Mouse (Mus musculus): Measurements from ENCODE around the gene Ccdc151. TPM values are rescaled to one million over a fixed set of nuclear protein-coding genes. Genes with fewer than 3 reads are reported as not detected.

Gene Ccdc151
- 7.7 and 7.9 TPM in 2 replicates for polyA plus RNA-seq (2012; rRNA removed)

GRCm38 (mm10) chr9:22002194-22003162, at the start of gene Ccdc151, which contains the start of gene Prkcsh:
Gene Ccdc151 (minus strand): TSS chr9:22002634.
Gene Prkcsh (plus strand): TSS chr9:22002806.
- TF ChIP-seq POLR2A (IDR thresholded peaks at IDR 0.05; ENCODE audit: extremely low read depth, insufficient read depth, low read length) = peak; percentile 93
- no peak for TF ChIP-seq CTCF (IDR thresholded peaks at IDR 0.05; ENCODE audit: extremely low read depth, insufficient read depth, low read length)
- peaks cover 6% of the 10 kb centered on the region for H3K4me1 ChIP-seq (ENCODE audit: control insufficient read depth, insufficient read depth, low read length)
- no peak within 1 kb of the TSS for H3K27ac ChIP-seq (ENCODE audit: insufficient read depth, low read length)
- peak within 1 kb of the TSS; percentile 61 for H3K4me3 ChIP-seq (ENCODE audit: insufficient read depth, low read length)

- TF ChIP-seq POLR2A (IDR thresholded peaks at IDR 0.05; ENCODE audit: extremely low read depth, insufficient read depth, low read length) (peak; percentile 90), CTCF (IDR thresholded peaks at IDR 0.05; ENCODE audit: extremely low read depth, insufficient read depth, low read length) (no peak)
- Histone ChIP-seq H3K4me3 (ENCODE audit: insufficient read depth, low read length) (peak within 1 kb of the TSS; percentile 84), H3K27ac (ENCODE audit: insufficient read depth, low read length) (peak within 1 kb of the TSS; percentile 88), H3K4me1 (ENCODE audit: control insufficient read depth, insufficient read depth, low read length) (peaks cover 7% of the 10 kb centered on the region; the same call in 1 of the 2 replicates)
Measured at GRCm38 (mm10) chr9:22051958-22052254, 49.5 kb upstream of the Ccdc151 start, which contains the start of gene Elavl3. Gene Elavl3 (minus strand): TSS chr9:22052023.

GRCm38 (mm10) chr9:22051161-22051957, 48.9 kb upstream of the Ccdc151 start:
- Histone ChIP-seq H3K4me1 (ENCODE audit: control insufficient read depth, insufficient read depth, low read length) (peaks cover 7% of the 10 kb centered on the region; the same call in 1 of the 2 replicates), H3K27ac (ENCODE audit: insufficient read depth, low read length) (peak overlapping the region; percentile 88), H3K4me3 (ENCODE audit: insufficient read depth, low read length) (peak overlapping the region; percentile 84)
- TF ChIP-seq POLR2A (IDR thresholded peaks at IDR 0.05; ENCODE audit: extremely low read depth, insufficient read depth, low read length) = no peak
- TF ChIP-seq CTCF (IDR thresholded peaks at IDR 0.05; ENCODE audit: extremely low read depth, insufficient read depth, low read length) = no peak

GRCm38 (mm10) chr9:22050351-22050889, 48.0 kb upstream of the Ccdc151 start:
- no peak overlapping the region for H3K27ac ChIP-seq (ENCODE audit: insufficient read depth, low read length)
- peaks cover 7% of the 10 kb centered on the region; the same call in 1 of the 2 replicates for H3K4me1 ChIP-seq (ENCODE audit: control insufficient read depth, insufficient read depth, low read length)
- peak overlapping the region; percentile 84 for H3K4me3 ChIP-seq (ENCODE audit: insufficient read depth, low read length)
- TF ChIP-seq POLR2A (IDR thresholded peaks at IDR 0.05; ENCODE audit: extremely low read depth, insufficient read depth, low read length) = no peak
- TF ChIP-seq CTCF (IDR thresholded peaks at IDR 0.05; ENCODE audit: extremely low read depth, insufficient read depth, low read length) = no peak

GRCm38 (mm10) chr9:22049721-22050270, 47.4 kb upstream of the Ccdc151 start:
- TF ChIP-seq CTCF (IDR thresholded peaks at IDR 0.05; ENCODE audit: extremely low read depth, insufficient read depth, low read length) (no peak), POLR2A (IDR thresholded peaks at IDR 0.05; ENCODE audit: extremely low read depth, insufficient read depth, low read length) (no peak)
- Histone ChIP-seq H3K4me3 (ENCODE audit: insufficient read depth, low read length) (peak overlapping the region; percentile 84), H3K4me1 (ENCODE audit: control insufficient read depth, insufficient read depth, low read length) (peaks cover 7% of the 10 kb centered on the region; the same call in 1 of the 2 replicates), H3K27ac (ENCODE audit: insufficient read depth, low read length) (no peak overlapping the region)

GRCm38 (mm10) chr9:22049315-22049714, 46.9 kb upstream of the Ccdc151 start:
- Histone ChIP-seq H3K27ac (ENCODE audit: insufficient read depth, low read length) (no peak overlapping the region), H3K4me3 (ENCODE audit: insufficient read depth, low read length) (peak overlapping the region; percentile 84; the same call in 1 of the 2 replicates), H3K4me1 (ENCODE audit: control insufficient read depth, insufficient read depth, low read length) (peaks cover 7% of the 10 kb centered on the region; the same call in 1 of the 2 replicates)
- TF ChIP-seq POLR2A (IDR thresholded peaks at IDR 0.05; ENCODE audit: extremely low read depth, insufficient read depth, low read length) = no peak
- TF ChIP-seq CTCF (IDR thresholded peaks at IDR 0.05; ENCODE audit: extremely low read depth, insufficient read depth, low read length) = no peak

GRCm38 (mm10) chr9:22047329-22047728, 44.9 kb upstream of the Ccdc151 start:
- TF ChIP-seq CTCF (IDR thresholded peaks at IDR 0.05; ENCODE audit: extremely low read depth, insufficient read depth, low read length) = no peak
- TF ChIP-seq POLR2A (IDR thresholded peaks at IDR 0.05; ENCODE audit: extremely low read depth, insufficient read depth, low read length) = no peak
- Histone ChIP-seq H3K4me3 (ENCODE audit: insufficient read depth, low read length) (no peak overlapping the region), H3K27ac (ENCODE audit: insufficient read depth, low read length) (no peak overlapping the region), H3K4me1 (ENCODE audit: control insufficient read depth, insufficient read depth, low read length) (peaks cover 7% of the 10 kb centered on the region; the same call in 1 of the 2 replicates)

- H3K4me3 ChIP-seq (ENCODE audit: insufficient read depth, low read length) = no peak overlapping the region
- peaks cover 1% of the 10 kb centered on the region for H3K4me1 ChIP-seq (ENCODE audit: control insufficient read depth, insufficient read depth, low read length)
- no peak overlapping the region for H3K27ac ChIP-seq (ENCODE audit: insufficient read depth, low read length)
- no peak for TF ChIP-seq POLR2A (IDR thresholded peaks at IDR 0.05; ENCODE audit: extremely low read depth, insufficient read depth, low read length)
Measured at GRCm38 (mm10) chr9:22041832-22042231, 39.4 kb upstream of the Ccdc151 start.

- TF ChIP-seq CTCF (IDR thresholded peaks at IDR 0.05; ENCODE audit: extremely low read depth, insufficient read depth, low read length) (no peak), POLR2A (IDR thresholded peaks at IDR 0.05; ENCODE audit: extremely low read depth, insufficient read depth, low read length) (no peak)
- no peak overlapping the region for H3K27ac ChIP-seq (ENCODE audit: insufficient read depth, low read length)
- H3K4me3 ChIP-seq (ENCODE audit: insufficient read depth, low read length) = no peak overlapping the region
- peaks cover 1% of the 10 kb centered on the region for H3K4me1 ChIP-seq (ENCODE audit: control insufficient read depth, insufficient read depth, low read length)
Measured at GRCm38 (mm10) chr9:22037826-22038225, 35.4 kb upstream of the Ccdc151 start.

Measured in cortical plate, adult 2 months (tissue).